Mouse (Mus musculus): Measurements from ENCODE around the gene Scd4. TPM values are rescaled to one million over a fixed set of nuclear protein-coding genes. Genes with fewer than 3 reads are reported as not detected.

Scd4 gene
- polyA plus RNA-seq, 1 experiment = 0.20 TPM

GRCm38 (mm10) chr19:44387089-44387671 lies 54.3 kb downstream of the Scd4 start:
- DNase-seq (ENCODE audit: low read depth in 1 of 2, low spot score in 2 of 2) = no peak
- 96% methylated on average over 4 of the region's 4 CpGs for WGBS
- no peak for TF ChIP-seq CTCF (IDR thresholded peaks at IDR 0.05; ENCODE audit: extremely low read depth, insufficient read depth, insufficient read length, insufficient replicate concordance)
- no peak for TF ChIP-seq POLR2A (IDR thresholded peaks at IDR 0.05; ENCODE audit: low read depth, low read length)
- Histone ChIP-seq H3K4me1 (ENCODE audit: control insufficient read depth, insufficient read depth, insufficient read length) (peaks cover 37% of the 10 kb centered on the region; the same call in 1 of the 2 replicates), H3K36me3 (ENCODE audit: control insufficient read depth, insufficient read depth, low read length) (no peaks in the 10 kb centered on the region), H3K27me3 (ENCODE audit: control insufficient read depth, insufficient read depth, low read length) (no peaks in the 10 kb centered on the region), H3K27ac (ENCODE audit: insufficient read depth, low read length) (no peak overlapping the region; the same call in 1 of the 2 replicates), H3K4me3 (ENCODE audit: extremely low read depth, insufficient read depth, insufficient read length) (no peak overlapping the region)

GRCm38 (mm10) chr19:44387746-44388474 lies 55.0 kb downstream of the Scd4 start:
- Histone ChIP-seq H3K36me3 (ENCODE audit: control insufficient read depth, insufficient read depth, low read length) (no peaks in the 10 kb centered on the region), H3K4me3 (ENCODE audit: extremely low read depth, insufficient read depth, insufficient read length) (peak overlapping the region; percentile 64), H3K27ac (ENCODE audit: insufficient read depth, low read length) (peak overlapping the region; percentile 98), H3K27me3 (ENCODE audit: control insufficient read depth, insufficient read depth, low read length) (no peaks in the 10 kb centered on the region), H3K4me1 (ENCODE audit: control insufficient read depth, insufficient read depth, insufficient read length) (peaks cover 39% of the 10 kb centered on the region; the same call in 1 of the 2 replicates)
- TF ChIP-seq POLR2A (IDR thresholded peaks at IDR 0.05; ENCODE audit: low read depth, low read length) (no peak), CTCF (IDR thresholded peaks at IDR 0.05; ENCODE audit: extremely low read depth, insufficient read depth, insufficient read length, insufficient replicate concordance) (no peak)
- 27% methylated on average over 19 of the region's 19 CpGs for WGBS
- DNase-seq (ENCODE audit: low read depth in 1 of 2, low spot score in 2 of 2) = no peak

- peak overlapping the region; percentile 98 for H3K27ac ChIP-seq (ENCODE audit: insufficient read depth, low read length)
- H3K27me3 ChIP-seq (ENCODE audit: control insufficient read depth, insufficient read depth, low read length) = no peaks in the 10 kb centered on the region
- peak; percentile 91 to 100 for DNase-seq (ENCODE audit: low read depth in 1 of 2, low spot score in 2 of 2)
- peaks cover 37% of the 10 kb centered on the region; the same call in 1 of the 2 replicates for H3K4me1 ChIP-seq (ENCODE audit: control insufficient read depth, insufficient read depth, insufficient read length)
- 1% methylated on average over 41 of the region's 41 CpGs for WGBS
- TF ChIP-seq CTCF (IDR thresholded peaks at IDR 0.05; ENCODE audit: extremely low read depth, insufficient read depth, insufficient read length, insufficient replicate concordance) (no peak), POLR2A (IDR thresholded peaks at IDR 0.05; ENCODE audit: low read depth, low read length) (peak; percentile 92)
- H3K36me3 ChIP-seq (ENCODE audit: control insufficient read depth, insufficient read depth, low read length) = no peaks in the 10 kb centered on the region
- H3K4me3 ChIP-seq (ENCODE audit: extremely low read depth, insufficient read depth, insufficient read length) = peak overlapping the region; percentile 64
Measured at GRCm38 (mm10) chr19:44388475-44389428, 55.9 kb downstream of the Scd4 start.

GRCm38 (mm10) chr19:44389507-44389906 lies 56.6 kb downstream of the Scd4 start:
- peak overlapping the region; percentile 98 for H3K27ac ChIP-seq (ENCODE audit: insufficient read depth, low read length)
- H3K4me1 ChIP-seq (ENCODE audit: control insufficient read depth, insufficient read depth, insufficient read length) = peaks cover 32% of the 10 kb centered on the region; the same call in 1 of the 2 replicates
- H3K36me3 ChIP-seq (ENCODE audit: control insufficient read depth, insufficient read depth, low read length) = no peaks in the 10 kb centered on the region
- WGBS = 62% methylated on average over 1 of the region's 1 CpGs
- peak in 1 of 2 experiments; percentile 59 for DNase-seq (ENCODE audit: low read depth in 1 of 2, low spot score in 2 of 2)
- TF ChIP-seq CTCF (IDR thresholded peaks at IDR 0.05; ENCODE audit: extremely low read depth, insufficient read depth, insufficient read length, insufficient replicate concordance) (no peak), POLR2A (IDR thresholded peaks at IDR 0.05; ENCODE audit: low read depth, low read length) (no peak)
- no peak overlapping the region for H3K4me3 ChIP-seq (ENCODE audit: extremely low read depth, insufficient read depth, insufficient read length)
- no peaks in the 10 kb centered on the region for H3K27me3 ChIP-seq (ENCODE audit: control insufficient read depth, insufficient read depth, low read length)

- peaks cover 20% of the 10 kb centered on the region; the same call in 1 of the 2 replicates for H3K4me1 ChIP-seq (ENCODE audit: control insufficient read depth, insufficient read depth, insufficient read length)
Measured at GRCm38 (mm10) chr19:44391856-44392255, 59.0 kb downstream of the Scd4 start.

DNA sequence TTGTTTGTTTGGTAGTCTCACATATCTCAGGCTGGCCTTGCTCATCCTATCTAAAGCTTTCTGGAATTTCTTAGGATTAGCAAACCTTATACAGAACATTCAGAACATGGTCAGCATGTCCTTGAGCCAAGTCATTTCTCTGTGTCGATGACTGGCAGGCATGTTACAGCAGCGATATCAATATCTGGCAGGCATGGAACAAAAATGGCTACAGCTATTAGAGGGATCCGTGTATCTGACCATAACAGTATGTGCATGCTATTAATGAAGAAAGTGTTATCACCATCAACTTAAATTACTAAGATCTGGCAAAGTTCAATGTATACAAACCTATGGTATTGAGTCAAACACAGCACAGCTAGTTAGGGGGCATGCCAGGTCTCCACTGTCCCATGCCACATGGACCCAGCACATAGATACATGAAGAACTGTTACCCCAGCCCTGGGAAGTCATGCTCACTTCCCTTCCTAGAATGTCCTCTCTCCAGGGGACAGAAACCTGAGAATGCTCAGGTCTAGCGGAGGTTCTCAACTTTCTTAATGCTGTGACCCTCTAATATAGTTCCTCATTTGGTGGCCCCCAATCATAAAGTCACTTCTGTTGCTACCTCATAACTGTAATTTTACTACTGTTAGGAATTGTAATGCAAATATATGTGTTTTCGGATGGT lies 59.6 kb downstream of the Scd4 start:
- H3K36me3 ChIP-seq (ENCODE audit: control insufficient read depth, insufficient read depth, low read length) = peaks cover 13% of the 10 kb centered on the region
- H3K27me3 ChIP-seq (ENCODE audit: control insufficient read depth, insufficient read depth, low read length) = no peaks in the 10 kb centered on the region
- WGBS = 75% methylated on average over 5 of the region's 5 CpGs
- H3K27ac ChIP-seq (ENCODE audit: insufficient read depth, low read length) = no peak overlapping the region
- TF ChIP-seq CTCF (IDR thresholded peaks at IDR 0.05; ENCODE audit: extremely low read depth, insufficient read depth, insufficient read length, insufficient replicate concordance) = no peak
- no peak for TF ChIP-seq POLR2A (IDR thresholded peaks at IDR 0.05; ENCODE audit: low read depth, low read length)
- DNase-seq (ENCODE audit: low read depth in 1 of 2, low spot score in 2 of 2) = no peak
- no peak overlapping the region for H3K4me3 ChIP-seq (ENCODE audit: extremely low read depth, insufficient read depth, insufficient read length)
- H3K4me1 ChIP-seq (ENCODE audit: control insufficient read depth, insufficient read depth, insufficient read length) = peaks cover 20% of the 10 kb centered on the region; the same call in 1 of the 2 replicates

More at GRCm38 (mm10) chr19:44391856-44392255, 59.0 kb downstream of the Scd4 start:
- Histone ChIP-seq H3K4me3 (ENCODE audit: extremely low read depth, insufficient read depth, insufficient read length) (no peak overlapping the region), H3K27ac (ENCODE audit: insufficient read depth, low read length) (no peak overlapping the region), H3K36me3 (ENCODE audit: control insufficient read depth, insufficient read depth, low read length) (peaks cover 10% of the 10 kb centered on the region), H3K27me3 (ENCODE audit: control insufficient read depth, insufficient read depth, low read length) (no peaks in the 10 kb centered on the region)
- TF ChIP-seq CTCF (IDR thresholded peaks at IDR 0.05; ENCODE audit: extremely low read depth, insufficient read depth, insufficient read length, insufficient replicate concordance) = no peak
- TF ChIP-seq POLR2A (IDR thresholded peaks at IDR 0.05; ENCODE audit: low read depth, low read length) = no peak
- 95% methylated on average over 4 of the region's 4 CpGs for WGBS
- DNase-seq (ENCODE audit: low read depth in 1 of 2, low spot score in 2 of 2) = no peak
